Mouse (Mus musculus) hindbrain, embryonic 12.5 days (tissue): ENCODE data around the gene Hist1h2bq. TPM values are rescaled to one million over a fixed set of nuclear protein-coding genes. Genes with fewer than 3 reads are reported as not detected.

Source experiments
- microRNA-seq: library from miRNA; unstranded; fragments of <30 nt; microRNA quantifications from one replicate; pipeline ENCODE4, GENCODE M21; 2017
- polyA plus RNA-seq: library from polyadenylated mRNA; unstranded; fragments of >200 nt; fragmentation: Nextera tagmentation; extraction: Ambion mirVana; gene quantifications from 2 replicates; pipeline ENCODE4 v1.2.1, GENCODE M21; 2016

Gene Hist1h2bq
- polyA plus RNA-seq, 1 experiment from 2014 or later, result 15.3 TPM

Small RNAs within 50 kb of the gene (microRNA-seq; reads per million reads assigned to microRNA genes)
- gene Gm19658 (not detected), gene Gm44346 (not detected), gene Gm44466 (not detected)

Other genes with a start within 250 kb of the Hist1h2bq start
- not detected in 2 replicates for gene Olfr1364, start 228.4 kb downstream of the Hist1h2bq start, polyA plus RNA-seq
- not detected in 2 replicates for gene Olfr1362, start 196.2 kb downstream of the Hist1h2bq start, polyA plus RNA-seq
- gene Olfr11, start 167.7 kb downstream of the Hist1h2bq start, polyA plus RNA-seq, result 0.07 TPM in 1 of 2 replicates, not detected in the other
- not detected in 2 replicates for gene Olfr1361, start 146.8 kb downstream of the Hist1h2bq start, polyA plus RNA-seq
- gene Olfr1360, start 132.8 kb downstream of the Hist1h2bq start, polyA plus RNA-seq, result not detected in 2 replicates
- gene Olfr1359, start 112.1 kb downstream of the Hist1h2bq start, polyA plus RNA-seq, result not detected in 2 replicates
- gene Hist1h2bl, start 94.1 kb downstream of the Hist1h2bq start, polyA plus RNA-seq, result 3.6 and 4.4 TPM in 2 replicates
- 17.3 and 29.5 TPM in 2 replicates for gene Hist1h2ai, start 93.8 kb downstream of the Hist1h2bq start, polyA plus RNA-seq
- gene Hist1h3h, start 92.5 kb downstream of the Hist1h2bq start, polyA plus RNA-seq, result 8.9 and 18.3 TPM in 2 replicates
- 2.6 and 4.9 TPM in 2 replicates for gene Hist1h2bm, start 88.2 kb downstream of the Hist1h2bq start, polyA plus RNA-seq
- 0.98 and 1.0 TPM in 2 replicates for gene Hist1h4j, start 75.1 kb downstream of the Hist1h2bq start, polyA plus RNA-seq
- gene Hist1h4k, start 59.7 kb downstream of the Hist1h2bq start, polyA plus RNA-seq, result 2.9 TPM in 1 of 2 replicates, not detected in the other
- gene Hist1h2ak, start 56.4 kb downstream of the Hist1h2bq start, polyA plus RNA-seq, result 12.2 and 28.3 TPM in 2 replicates
- 2.2 and 2.8 TPM in 2 replicates for gene Hist1h2bn, start 56.1 kb downstream of the Hist1h2bq start, polyA plus RNA-seq
- 23.2 and 23.6 TPM in 2 replicates for gene Hist1h1b, start 29.6 kb downstream of the Hist1h2bq start, polyA plus RNA-seq
- gene Hist1h3i, start 26.8 kb downstream of the Hist1h2bq start, polyA plus RNA-seq, result 87.0 and 110 TPM in 2 replicates
- gene Hist1h2an, start 23.0 kb downstream of the Hist1h2bq start, polyA plus RNA-seq, result 5.2 TPM in 1 of 2 replicates, not detected in the other
- 1.9 and 2.4 TPM in 2 replicates for gene Hist1h2bp, start 22.7 kb downstream of the Hist1h2bq start, polyA plus RNA-seq
- gene Hist1h2ao, start 268 bp upstream of the Hist1h2bq start, polyA plus RNA-seq, result 3.4 TPM in 1 of 2 replicates, not detected in the other
- not detected in 2 replicates for gene Hist1h4m, start 1.5 kb upstream of the Hist1h2bq start, polyA plus RNA-seq
- 6.2 and 10.1 TPM in 2 replicates for gene Hist1h4n, start 22.0 kb upstream of the Hist1h2bq start, polyA plus RNA-seq
- gene Hist1h2ap, start 23.3 kb upstream of the Hist1h2bq start, polyA plus RNA-seq, result 2,700 and 3,374 TPM in 2 replicates
- 14.3 and 15.1 TPM in 2 replicates for gene Hist1h2br, start 23.5 kb upstream of the Hist1h2bq start, polyA plus RNA-seq
- gene Zfp184, start 134.9 kb upstream of the Hist1h2bq start, polyA plus RNA-seq, result 19.1 and 20.5 TPM in 2 replicates
- gene Pom121l2, start 171.0 kb upstream of the Hist1h2bq start, polyA plus RNA-seq, result 0.14 TPM in 1 of 2 replicates, not detected in the other
- 0.23 and 0.48 TPM in 2 replicates for gene Prss16, start 199.5 kb upstream of the Hist1h2bq start, polyA plus RNA-seq
- gene Hist1h2ah, start 225.4 kb upstream of the Hist1h2bq start, polyA plus RNA-seq, result 17.9 TPM in 1 of 2 replicates, not detected in the other
- 5.5 and 9.1 TPM in 2 replicates for gene Hist1h2bk, start 225.7 kb upstream of the Hist1h2bq start, polyA plus RNA-seq
- gene Hist1h4i, start 231.2 kb upstream of the Hist1h2bq start, polyA plus RNA-seq, result 18.2 and 20.9 TPM in 2 replicates
- gene Hist1h2ag, start 232.7 kb upstream of the Hist1h2bq start, polyA plus RNA-seq, result 52.7 and 56.3 TPM in 2 replicates
- 7.2 and 11.9 TPM in 2 replicates for gene Hist1h2bj, start 233.0 kb upstream of the Hist1h2bq start, polyA plus RNA-seq